Mouse (Mus musculus): ENCODE data around the gene Fgfr1op2. TPM values are rescaled to one million over a fixed set of nuclear protein-coding genes. Genes with fewer than 3 reads are reported as not detected.
A peak's percentile ranks its signal among the peaks of the same experiment; 100 is the strongest.

Gene Fgfr1op2
- polyA plus RNA-seq, 1 experiment, result 71.5 TPM

- H3K27ac ChIP-seq (ENCODE audit: insufficient read depth, low read length), result no peak overlapping the region
- H3K4me1 ChIP-seq (ENCODE audit: control insufficient read depth, insufficient read depth, low read length), result peaks cover 6% of the 10 kb centered on the region
- no peak overlapping the region for H3K4me3 ChIP-seq (ENCODE audit: low read depth, low read length)
- H3K27me3 ChIP-seq (ENCODE audit: control insufficient read depth, insufficient read depth, low read length, poor library complexity, severe bottlenecking), result no peaks in the 10 kb centered on the region
- H3K9me3 ChIP-seq (replicated peaks; ENCODE audit: control insufficient read depth, insufficient read depth, low read length, poor library complexity, severe bottlenecking), result no peaks in the 10 kb centered on the region
- TF ChIP-seq EP300 (IDR thresholded peaks at IDR 0.05; ENCODE audit: insufficient read depth, low read depth, low read length), result no peak
- no peak for TF ChIP-seq POLR2A (IDR thresholded peaks at IDR 0.05; ENCODE audit: insufficient read depth, low read length)
- TF ChIP-seq CTCF (IDR thresholded peaks at IDR 0.05; ENCODE audit: low read depth, low read length), result no peak
- no peak overlapping the region for H3K9ac ChIP-seq (ENCODE audit: low read depth, poor library complexity, severe bottlenecking)
- H3K36me3 ChIP-seq (ENCODE audit: control insufficient read depth, insufficient read depth, low read length, poor library complexity, severe bottlenecking), result peaks cover 68% of the 10 kb centered on the region
Measured at GRCm38 (mm10) chr6:146611385-146611784, 34.4 kb downstream of the Fgfr1op2 start.

- Histone ChIP-seq H3K4me1 (ENCODE audit: control insufficient read depth, insufficient read depth, low read length) (peaks cover 6% of the 10 kb centered on the region), H3K27ac (ENCODE audit: insufficient read depth, low read length) (no peak overlapping the region), H3K36me3 (ENCODE audit: control insufficient read depth, insufficient read depth, low read length, poor library complexity, severe bottlenecking) (peaks cover 68% of the 10 kb centered on the region), H3K4me3 (ENCODE audit: low read depth, low read length) (no peak overlapping the region), H3K9ac (ENCODE audit: low read depth, poor library complexity, severe bottlenecking) (no peak overlapping the region), H3K27me3 (ENCODE audit: control insufficient read depth, insufficient read depth, low read length, poor library complexity, severe bottlenecking) (no peaks in the 10 kb centered on the region), H3K9me3 (replicated peaks; ENCODE audit: control insufficient read depth, insufficient read depth, low read length, poor library complexity, severe bottlenecking) (no peaks in the 10 kb centered on the region)
- no peak for TF ChIP-seq CTCF (IDR thresholded peaks at IDR 0.05; ENCODE audit: low read depth, low read length)
- no peak for TF ChIP-seq EP300 (IDR thresholded peaks at IDR 0.05; ENCODE audit: insufficient read depth, low read depth, low read length)
- TF ChIP-seq POLR2A (IDR thresholded peaks at IDR 0.05; ENCODE audit: insufficient read depth, low read length), result no peak
Measured at GRCm38 (mm10) chr6:146611897-146612296, 34.9 kb downstream of the Fgfr1op2 start.

- Histone ChIP-seq H3K9me3 (replicated peaks; ENCODE audit: control insufficient read depth, insufficient read depth, low read length, poor library complexity, severe bottlenecking) (no peaks in the 10 kb centered on the region), H3K4me3 (ENCODE audit: low read depth, low read length) (no peak overlapping the region), H3K36me3 (ENCODE audit: control insufficient read depth, insufficient read depth, low read length, poor library complexity, severe bottlenecking) (peaks cover 68% of the 10 kb centered on the region), H3K27ac (ENCODE audit: insufficient read depth, low read length) (no peak overlapping the region), H3K27me3 (ENCODE audit: control insufficient read depth, insufficient read depth, low read length, poor library complexity, severe bottlenecking) (no peaks in the 10 kb centered on the region), H3K9ac (ENCODE audit: low read depth, poor library complexity, severe bottlenecking) (no peak overlapping the region), H3K4me1 (ENCODE audit: control insufficient read depth, insufficient read depth, low read length) (peaks cover 6% of the 10 kb centered on the region)
- TF ChIP-seq CTCF (IDR thresholded peaks at IDR 0.05; ENCODE audit: low read depth, low read length), result no peak
Measured at GRCm38 (mm10) chr6:146612736-146613135, 35.7 kb downstream of the Fgfr1op2 start.

GRCm38 (mm10) chr6:146613907-146614306, 36.9 kb downstream of the Fgfr1op2 start:
- no peaks in the 10 kb centered on the region for H3K27me3 ChIP-seq (ENCODE audit: control insufficient read depth, insufficient read depth, low read length, poor library complexity, severe bottlenecking)
- H3K9me3 ChIP-seq (replicated peaks; ENCODE audit: control insufficient read depth, insufficient read depth, low read length, poor library complexity, severe bottlenecking), result no peaks in the 10 kb centered on the region
- no peak overlapping the region for H3K27ac ChIP-seq (ENCODE audit: insufficient read depth, low read length)
- peaks cover 70% of the 10 kb centered on the region for H3K36me3 ChIP-seq (ENCODE audit: control insufficient read depth, insufficient read depth, low read length, poor library complexity, severe bottlenecking)
- peaks cover 6% of the 10 kb centered on the region for H3K4me1 ChIP-seq (ENCODE audit: control insufficient read depth, insufficient read depth, low read length)
- peak; percentile 42 for TF ChIP-seq CTCF (IDR thresholded peaks at IDR 0.05; ENCODE audit: low read depth, low read length)
- TF ChIP-seq POLR2A (IDR thresholded peaks at IDR 0.05; ENCODE audit: insufficient read depth, low read length), result no peak
- H3K4me3 ChIP-seq (ENCODE audit: low read depth, low read length), result no peak overlapping the region
- no peak overlapping the region for H3K9ac ChIP-seq (ENCODE audit: low read depth, poor library complexity, severe bottlenecking)

GRCm38 (mm10) chr6:146614541-146614940, 37.5 kb downstream of the Fgfr1op2 start:
- TF ChIP-seq POLR2A (IDR thresholded peaks at IDR 0.05; ENCODE audit: insufficient read depth, low read length) (no peak), CTCF (IDR thresholded peaks at IDR 0.05; ENCODE audit: low read depth, low read length) (no peak), EP300 (IDR thresholded peaks at IDR 0.05; ENCODE audit: insufficient read depth, low read depth, low read length) (no peak)
- H3K36me3 ChIP-seq (ENCODE audit: control insufficient read depth, insufficient read depth, low read length, poor library complexity, severe bottlenecking), result peaks cover 67% of the 10 kb centered on the region
- no peak overlapping the region for H3K27ac ChIP-seq (ENCODE audit: insufficient read depth, low read length)
- H3K9me3 ChIP-seq (replicated peaks; ENCODE audit: control insufficient read depth, insufficient read depth, low read length, poor library complexity, severe bottlenecking), result no peaks in the 10 kb centered on the region
- H3K27me3 ChIP-seq (ENCODE audit: control insufficient read depth, insufficient read depth, low read length, poor library complexity, severe bottlenecking), result no peaks in the 10 kb centered on the region
- no peak overlapping the region for H3K4me3 ChIP-seq (ENCODE audit: low read depth, low read length)
- no peak overlapping the region for H3K9ac ChIP-seq (ENCODE audit: low read depth, poor library complexity, severe bottlenecking)
- H3K4me1 ChIP-seq (ENCODE audit: control insufficient read depth, insufficient read depth, low read length), result peaks cover 6% of the 10 kb centered on the region

GRCm38 (mm10) chr6:146615891-146616290, 38.9 kb downstream of the Fgfr1op2 start:
- Histone ChIP-seq H3K9me3 (replicated peaks; ENCODE audit: control insufficient read depth, insufficient read depth, low read length, poor library complexity, severe bottlenecking) (no peaks in the 10 kb centered on the region), H3K4me1 (ENCODE audit: control insufficient read depth, insufficient read depth, low read length) (peaks cover 6% of the 10 kb centered on the region), H3K9ac (ENCODE audit: low read depth, poor library complexity, severe bottlenecking) (no peak overlapping the region), H3K27me3 (ENCODE audit: control insufficient read depth, insufficient read depth, low read length, poor library complexity, severe bottlenecking) (no peaks in the 10 kb centered on the region), H3K36me3 (ENCODE audit: control insufficient read depth, insufficient read depth, low read length, poor library complexity, severe bottlenecking) (peaks cover 67% of the 10 kb centered on the region), H3K4me3 (ENCODE audit: low read depth, low read length) (no peak overlapping the region), H3K27ac (ENCODE audit: insufficient read depth, low read length) (no peak overlapping the region)
- TF ChIP-seq CTCF (IDR thresholded peaks at IDR 0.05; ENCODE audit: low read depth, low read length) (no peak), EP300 (IDR thresholded peaks at IDR 0.05; ENCODE audit: insufficient read depth, low read depth, low read length) (no peak), POLR2A (IDR thresholded peaks at IDR 0.05; ENCODE audit: insufficient read depth, low read length) (no peak)
